Mouse (Mus musculus): ENCODE measurements around the gene Ceacam11.
"Not testable (repeated sequence)": the region's sequence is repeated elsewhere in the genome, so short reads cannot be mapped to it uniquely, and the experiment has no call there.

- not testable (repeated sequence) for TF ChIP-seq CTCF (IDR thresholded peaks at IDR 0.05); EP300 (IDR thresholded peaks at IDR 0.05; ENCODE audit: insufficient read depth, low read depth, low read length)
These were observed 29.2 kb downstream of the Ceacam11 start for GRCm38 (mm10) chr7:18001131-18001530.

Data from heart, adult 2 months (tissue).